Mouse (Mus musculus) spleen, embryonic (tissue): ENCODE results near the gene Wtap.
"Not testable (repeated sequence)": the region's sequence is repeated elsewhere in the genome, so short reads cannot be mapped to it uniquely, and the experiment has no call there.

ENCODE experiments used
- CTCF ChIA-PET: fragments of 350-600 bp; sonication (Branson Sonifier 250); formaldehyde crosslinking; loops from one replicate; lab custom pipeline; 2022; lab: Charles Lee

The Wtap gene

GRCm38 (mm10) chr17:12994069-12994468, at the start of gene Wtap:
Gene Wtap (minus strand): TSS chr17:12994169.
- CTCF ChIA-PET: no interaction called here

DNA sequence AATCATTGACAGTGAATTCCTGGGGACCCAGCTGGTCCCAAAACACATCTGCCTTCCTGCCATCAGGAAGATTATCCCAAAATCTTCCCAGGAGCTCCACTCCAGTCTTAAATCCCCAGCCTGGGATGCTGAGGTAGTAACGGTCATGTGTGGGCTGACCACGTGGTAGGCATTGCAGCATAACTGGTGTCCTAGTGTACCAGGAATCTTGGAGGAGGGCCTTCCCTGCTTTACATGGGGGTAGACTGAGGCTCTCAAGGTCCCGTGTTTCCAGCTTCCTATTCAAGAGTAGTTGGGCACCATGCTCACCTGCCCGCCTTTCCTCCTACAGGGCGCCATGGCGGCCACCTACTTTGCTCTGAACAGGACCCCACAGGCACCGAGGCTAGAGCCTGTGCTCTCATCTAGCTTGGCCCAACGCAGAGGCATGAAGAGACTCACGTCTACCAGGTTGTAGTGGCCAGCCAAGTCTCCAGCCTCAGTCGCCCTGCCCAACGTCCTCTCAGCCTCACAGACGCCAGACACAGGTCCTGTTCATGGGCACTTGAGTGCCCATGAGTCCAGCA, 42.7 kb upstream of the Wtap start:
- CTCF ChIA-PET: not testable (repeated sequence)

GRCm38 (mm10) chr17:13013316-13013715, 19.3 kb upstream of the Wtap start:
- CTCF ChIA-PET: no interaction called here

DNA sequence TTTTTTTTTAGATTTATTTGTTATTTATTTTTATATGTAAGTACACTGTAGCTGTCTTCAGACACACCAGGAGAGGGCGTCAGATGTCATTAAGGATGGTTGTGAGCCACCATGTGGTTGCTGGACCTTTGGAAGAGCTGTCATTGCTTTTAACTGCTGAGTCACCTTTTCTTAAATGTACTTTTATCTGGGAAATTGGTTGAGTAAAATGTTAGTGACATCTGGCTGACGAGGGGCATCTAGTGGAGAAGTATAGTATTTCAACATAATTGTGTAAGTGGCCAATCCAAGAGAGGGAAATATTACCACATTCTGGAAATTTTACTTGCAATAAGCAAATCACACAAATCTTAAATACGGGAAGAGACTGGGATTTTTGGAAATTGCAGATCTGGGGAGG, 15.9 kb upstream of the Wtap start:
- CTCF ChIA-PET: interaction anchor here (0.6 kb wide), 1 partner anchor 28 kb away, joined by 6 read pairs; no protein-coding TSS in a partner anchor

DNA sequence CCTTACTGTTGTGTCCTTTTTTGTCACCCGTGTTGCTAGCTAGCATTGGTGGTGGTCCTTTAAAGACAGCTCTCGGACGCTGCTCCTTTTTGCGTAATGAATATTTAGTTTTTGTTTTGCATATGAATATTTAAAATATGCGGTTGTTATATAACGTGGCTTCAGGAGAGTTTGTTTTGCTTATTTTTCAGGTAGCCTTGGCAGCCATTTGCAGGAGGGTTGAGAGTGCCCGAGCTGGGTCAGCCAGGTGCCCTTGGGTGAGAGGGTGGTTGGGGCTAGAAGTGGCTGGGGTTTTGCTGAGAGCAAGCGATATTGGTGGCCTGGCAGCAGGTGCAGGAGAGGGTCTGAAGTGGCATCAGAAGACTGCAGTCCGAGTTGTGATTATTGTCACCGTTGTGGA, 14.6 kb upstream of the Wtap start:
- CTCF ChIA-PET: interaction anchor here (0.5 to 1.1 kb wide), 2 partner anchors 11 to 636 kb away, joined by 5 read pairs; no protein-coding TSS in a partner anchor

GRCm38 (mm10) chr17:13007730-13008425, 13.9 kb upstream of the Wtap start:
- CTCF ChIA-PET: interaction anchor here (0.5 to 0.7 kb wide), 2 partner anchors 11 to 635 kb away, joined by 3 to 5 read pairs; no protein-coding TSS in a partner anchor

GRCm38 (mm10) chr17:13006984-13007383, 13.0 kb upstream of the Wtap start:
- CTCF ChIA-PET: interaction anchor here (0.7 kb wide), 1 partner anchor 15 kb away, joined by 3 read pairs; no protein-coding TSS in a partner anchor

DNA sequence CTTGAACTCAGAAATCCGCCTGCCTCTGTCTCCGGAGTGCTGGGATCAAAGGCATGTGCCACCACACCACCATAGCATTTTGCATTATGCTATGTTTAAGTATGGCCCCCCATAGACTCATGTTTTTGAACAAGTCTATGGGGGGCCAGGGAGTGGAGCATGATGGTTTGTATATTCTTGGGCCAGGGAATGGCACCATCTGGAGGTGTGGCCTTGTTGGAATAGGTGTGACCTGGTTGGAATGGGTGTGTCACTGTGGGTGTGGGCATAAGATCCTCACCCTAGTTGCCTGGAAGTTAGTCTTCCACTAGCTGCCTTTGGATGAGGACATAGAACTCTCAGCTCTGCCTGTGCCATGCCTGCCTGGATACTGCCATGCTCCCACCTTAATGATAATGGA, 12.6 kb upstream of the Wtap start, which contains the start of gene Sod2:
Sod2 (plus strand) TSS at position 301 of the 400 bp plus-strand sequence.
- CTCF ChIA-PET: interaction anchor here (0.7 kb wide), 1 partner anchor 15 kb away, joined by 3 read pairs; no protein-coding TSS in a partner anchor

- CTCF ChIA-PET: not testable (repeated sequence)
Observed at GRCm38 (mm10) chr17:13004436-13004835, 10.5 kb upstream of the Wtap start.

- CTCF ChIA-PET: not testable (repeated sequence)
Observed at GRCm38 (mm10) chr17:13002243-13002642, 8.3 kb upstream of the Wtap start.

- CTCF ChIA-PET: no interaction called here
Observed at GRCm38 (mm10) chr17:12999069-12999468, 5.1 kb upstream of the Wtap start.

DNA sequence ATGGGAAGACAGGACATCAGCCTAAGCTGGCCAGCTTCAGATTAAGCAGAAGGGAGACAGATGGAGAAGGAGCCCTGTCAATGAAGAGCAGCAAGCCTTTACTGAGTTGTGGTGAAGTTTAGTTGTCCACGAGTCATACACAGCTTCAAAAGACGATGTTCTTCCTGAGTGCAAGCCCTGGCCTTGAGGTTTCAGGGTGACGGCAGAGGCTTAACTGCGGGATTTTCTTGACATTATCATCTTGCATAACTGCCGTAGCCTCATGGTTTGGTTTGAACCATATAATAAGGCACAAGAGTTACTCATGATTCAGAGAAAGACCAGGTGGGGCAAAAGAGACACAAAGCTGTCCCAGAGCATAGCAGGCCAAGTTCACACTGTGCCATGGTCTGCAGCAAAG, 3.9 kb upstream of the Wtap start:
- CTCF ChIA-PET: interaction anchor here (1.0 kb wide), 1 partner anchor 11 kb away, joined by 5 read pairs; no protein-coding TSS in a partner anchor

DNA sequence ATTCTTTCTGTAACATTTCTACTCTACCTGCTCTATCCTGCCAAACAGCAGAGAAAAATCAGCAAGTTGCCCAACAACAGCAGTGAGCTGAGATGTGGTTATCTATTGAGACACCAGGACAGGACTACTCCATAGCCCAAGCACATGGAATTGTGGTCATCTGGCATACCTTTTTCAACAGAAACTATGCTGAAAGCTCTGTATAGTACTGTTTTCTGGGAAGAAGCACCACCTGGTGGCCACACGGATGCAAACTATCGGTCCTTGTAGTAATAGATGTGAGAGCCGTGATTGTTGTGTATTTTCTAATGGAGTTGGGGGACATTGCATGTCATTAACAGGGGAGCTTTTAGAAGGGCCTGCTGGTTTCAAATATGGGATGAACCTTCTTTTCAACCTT, 2.4 kb upstream of the Wtap start:
- CTCF ChIA-PET: interaction anchor here (0.9 to 1.5 kb wide), 2 partner anchors 11 to 13 kb away, joined by 3 read pairs; no protein-coding TSS in a partner anchor

DNA sequence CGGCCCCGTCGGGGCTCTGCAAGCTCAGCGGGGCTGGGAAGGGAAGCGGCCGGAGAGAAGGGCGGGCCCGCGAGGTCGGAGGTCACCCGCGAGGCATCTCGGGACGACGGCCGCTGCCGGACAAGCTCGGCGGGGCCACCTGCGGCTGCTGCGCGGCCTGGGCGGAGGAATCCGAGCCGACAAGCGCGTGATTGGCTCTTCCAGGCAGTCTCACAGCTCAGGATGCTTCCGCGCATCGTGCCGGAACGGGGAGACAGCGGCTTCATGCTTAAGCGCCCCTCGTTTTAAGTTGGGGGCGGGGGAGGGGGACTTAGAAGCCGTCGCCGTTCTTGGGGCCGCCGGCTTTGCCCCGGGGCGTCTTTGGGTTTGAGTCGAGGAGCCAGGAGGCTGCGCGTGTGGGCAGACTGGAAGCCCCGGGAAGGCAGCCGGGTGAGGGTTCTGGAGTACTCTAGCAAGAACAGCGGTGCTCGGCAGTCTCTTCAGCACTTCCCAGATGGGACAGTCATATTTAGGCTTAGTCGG, 1.4 kb downstream of the Wtap start:
- CTCF ChIA-PET: interaction anchor here (1.0 kb wide), 1 partner anchor 9 kb away, joined by 3 read pairs; no protein-coding TSS in a partner anchor

- CTCF ChIA-PET: interaction anchor here (0.6 to 1.0 kb wide), 2 partner anchors 9 to 15 kb away, joined by 3 read pairs; partner anchors contain the start of gene Sod2
Observed at GRCm38 (mm10) chr17:12991635-12992358, 2.2 kb downstream of the Wtap start.

DNA sequence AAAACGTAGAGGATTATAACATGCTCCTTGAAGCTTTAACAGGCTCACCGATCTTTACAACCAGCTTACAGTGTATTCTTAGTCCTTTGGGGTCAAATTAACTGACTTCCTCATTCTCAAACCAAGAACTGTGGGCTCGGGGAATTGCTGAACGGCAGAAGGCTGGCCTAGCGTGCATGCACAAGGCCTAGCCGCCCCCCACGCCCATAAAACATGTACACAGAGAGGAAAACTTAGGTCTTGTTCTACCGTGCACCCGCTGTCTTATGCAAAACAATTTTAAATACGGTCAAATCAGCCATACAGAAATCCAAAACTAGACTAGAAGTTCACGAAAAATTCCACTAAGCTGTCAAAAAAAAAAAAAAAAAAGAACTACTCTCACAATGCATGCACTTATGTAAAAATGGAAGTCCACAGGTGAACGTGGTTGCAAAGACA, 2.8 kb downstream of the Wtap start:
- CTCF ChIA-PET: interaction anchor here (0.6 kb wide), 1 partner anchor 16 kb away, joined by 3 read pairs; the partner anchor contains the start of gene Sod2

- CTCF ChIA-PET: no interaction called here
Observed at GRCm38 (mm10) chr17:12990567-12991145, 3.3 kb downstream of the Wtap start.

DNA sequence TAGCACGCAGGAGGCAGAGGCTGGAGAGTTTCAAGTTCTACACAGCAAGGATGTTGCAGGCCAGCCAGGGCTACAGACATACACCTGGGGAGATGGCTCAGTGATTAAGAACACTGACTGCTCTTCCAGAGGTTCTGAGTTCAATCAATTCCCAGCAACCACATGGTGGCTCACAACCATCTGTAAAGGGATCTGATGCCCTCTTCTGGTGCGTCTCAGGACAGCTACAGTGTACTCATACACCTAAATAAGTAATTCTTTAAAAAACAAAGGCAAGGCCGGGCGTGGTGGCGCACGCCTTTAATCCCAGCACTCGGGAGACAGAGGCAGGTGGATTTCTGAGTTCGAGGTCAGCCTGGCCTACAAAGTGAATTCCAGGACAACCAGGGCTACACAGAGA, 5.9 kb downstream of the Wtap start:
- CTCF ChIA-PET: interaction anchor here (0.6 kb wide), 1 partner anchor 67 kb away, joined by 3 read pairs; no protein-coding TSS in a partner anchor

GRCm38 (mm10) chr17:12983988-12984387, 10.0 kb downstream of the Wtap start:
- CTCF ChIA-PET: no interaction called here

- CTCF ChIA-PET: no interaction called here
Observed at GRCm38 (mm10) chr17:12978546-12978945, 15.4 kb downstream of the Wtap start.

- CTCF ChIA-PET: no interaction called here
Observed at GRCm38 (mm10) chr17:12973851-12974250, 20.1 kb downstream of the Wtap start.
